Comparison of ENCODE assay signal across 18 mouse cellular contexts in genomic region chr9:34997880-34998865, GRCm38 (mm10).
DNase-seq lines count a peak whose midpoint lies in the region; ATAC-seq and TF ChIP-seq lines count a peak whose summit lies in the region.
"Had no signal": no experiment of that assay in that cellular context is flagged by ENCODE, and none has a peak within 500 bp of the region (broad histone marks: within the 10 kb centered on the region; RNA-seq: fewer than 3 reads in every experiment).

No protein-coding gene starts in this region.

- no peak overlapping the region for H3K4me3 ChIP-seq in left cerebral cortex, adult 2 months
- H3K4me3 ChIP-seq in heart, embryonic 10.5 days, result no peak overlapping the region
- H3K4me3 ChIP-seq in heart, postnatal 0 days (ENCODE audit: low read depth, low read length), result no peak overlapping the region
- H3K4me3 ChIP-seq: midbrain, embryonic 15.5 days; neural tube, embryonic 13.5 days; stomach, embryonic 15.5 days had no signal

- WGBS in heart, embryonic 10.5 days, result 41% methylated on average over 9 of the region's 9 CpGs
- 31% methylated on average over 9 of the region's 9 CpGs for WGBS in heart, postnatal 0 days

- no peak overlapping the region for H3K9ac ChIP-seq in heart, postnatal 0 days (replicated peaks; ENCODE audit: low read depth, low read length)
- H3K9ac ChIP-seq: midbrain, embryonic 15.5 days; neural tube, embryonic 13.5 days; stomach, embryonic 15.5 days had no signal

- intact Hi-C loops in left cerebral cortex, adult 2 months (cut with DNase I), result no loop called here
- intact Hi-C loops in left cerebral cortex, postnatal 14 days (cut with DNase I), result no loop called here
- intact Hi-C loops in gastrocnemius, postnatal 36 days (cut with DNase I), result no loop called here

- H3K27ac ChIP-seq in left cerebral cortex, adult 2 months, result peak overlapping the region; percentile 51; the same call in 1 of the 2 replicates
- H3K27ac ChIP-seq in heart, embryonic 10.5 days, result peak overlapping the region; percentile 36; the same call in 1 of the 2 replicates
- peak overlapping the region; percentile 79 for H3K27ac ChIP-seq in heart, postnatal 0 days (ENCODE audit: low read depth)
- H3K27ac ChIP-seq: midbrain, embryonic 15.5 days; neural tube, embryonic 13.5 days; stomach, embryonic 15.5 days had no signal

- H3K36me3 ChIP-seq in heart, embryonic 10.5 days, result no peaks in the 10 kb centered on the region
- no peaks in the 10 kb centered on the region for H3K36me3 ChIP-seq in heart, postnatal 0 days (replicated peaks; ENCODE audit: control insufficient read depth, insufficient read depth, low read length)
- H3K36me3 ChIP-seq: stomach, embryonic 15.5 days had no signal

- H3K9me3 ChIP-seq in heart, embryonic 10.5 days, result no peaks in the 10 kb centered on the region
- no peaks in the 10 kb centered on the region for H3K9me3 ChIP-seq in heart, postnatal 0 days (replicated peaks; ENCODE audit: control insufficient read depth, low read length)
- H3K9me3 ChIP-seq: midbrain, embryonic 15.5 days; stomach, embryonic 15.5 days had no signal

- peaks cover 16% of the 10 kb centered on the region for H3K4me1 ChIP-seq in heart, embryonic 10.5 days
- peaks cover 42% of the 10 kb centered on the region for H3K4me1 ChIP-seq in heart, postnatal 0 days (ENCODE audit: control insufficient read depth, insufficient read depth)

- no peak overlapping the region for H3K4me2 ChIP-seq in heart, postnatal 0 days (ENCODE audit: low read depth, low read length)
- H3K4me2 ChIP-seq: liver, embryonic 11.5 days; midbrain, embryonic 15.5 days; neural tube, embryonic 13.5 days; stomach, embryonic 15.5 days had no signal

- no peak for TF ChIP-seq CTCF in left cerebral cortex, adult 2 months (IDR thresholded peaks at IDR 0.05)
- TF ChIP-seq CTCF in heart, postnatal 0 days (IDR thresholded peaks at IDR 0.05; ENCODE audit: low read depth), result no peak

- no peak for DNase-seq in left cerebral cortex, adult 2 months (ENCODE audit: extremely low spot score in 1 of 2, low spot score in 2 of 2)
- DNase-seq in left cerebral cortex, postnatal 14 days (ENCODE audit: low spot score in 2 of 2), result no peak
- no peak for DNase-seq in heart, embryonic 10.5 days (ENCODE audit: low spot score)
- DNase-seq in heart, postnatal 0 days (ENCODE audit: low spot score), result peak; percentile 73
- DNase-seq in retina, embryonic 14.5 days (ENCODE audit: low spot score), result peak; percentile 20
- DNase-seq in gastrocnemius, postnatal 36 days, result no peak
- DNase-seq: adrenal gland, adult 8-10 months; cerebellum, adult 9-11 months; gastrocnemius, postnatal 14 days; kidney, postnatal 25 days; lung, postnatal 10 days; thymus, postnatal 4 days had no signal

- 0 out of 2 replicates have a peak, but pooled peaks have one; percentile 30 for TF ChIP-seq EP300 in heart, postnatal 0 days (IDR thresholded peaks at IDR 0.05; ENCODE audit: low read depth)

- H3K27me3 ChIP-seq in heart, embryonic 10.5 days (ENCODE audit: insufficient read depth, poor library complexity, severe bottlenecking), result 0 out of 2 replicates have a peak, but pooled peaks cover 5% of the 10 kb centered on the region
- no peaks in the 10 kb centered on the region for H3K27me3 ChIP-seq in heart, postnatal 0 days (ENCODE audit: control insufficient read depth, insufficient read depth, low read length)
- H3K27me3 ChIP-seq: midbrain, embryonic 15.5 days; neural tube, embryonic 13.5 days; stomach, embryonic 15.5 days had no signal

- ATAC-seq in heart, postnatal 0 days (ENCODE audit: insufficient read depth, low read depth), result peak; percentile 73
- no peak for ATAC-seq in erythroblast, adult 5-6 weeks (replicated peaks; ENCODE audit: low FRiP score, poor library complexity, severe bottlenecking)
- ATAC-seq: intestine, embryonic 16.5 days; midbrain, embryonic 15.5 days had no signal

Comparison
In these comparisons a context has a peak if more than half of its experiments do, and no peak if none do; other contexts are left out.
1. DNase-seq: peak in heart, postnatal 0 days (single experiment) and retina, embryonic 14.5 days (single experiment); none in left cerebral cortex, adult 2 months (0 of 2), left cerebral cortex, postnatal 14 days (0 of 2), heart, embryonic 10.5 days (single experiment) and gastrocnemius, postnatal 36 days (0 of 2).
2. Peak in every context shown above with its lines, with median percentiles within 50 percentile points of each other: H3K27ac ChIP-seq.